Mouse (Mus musculus) ES-E14 (cell line): ENCODE results near the gene Nub1. TPM values are rescaled to one million over a fixed set of nuclear protein-coding genes. Genes with fewer than 3 reads are reported as not detected.

Source experiments
- DNase-seq: peaks from one replicate; pipeline ENCODE4 v3.0.0-alpha.2; 2013; ENCODE audit warnings: low read depth, low spot score
- H3K27ac ChIP-seq: 2 replicates; pipeline ENCODE4 v1.5.1; 2012; ENCODE audit warnings: low read depth, mild to moderate bottlenecking, low read length, moderate library complexity, mixed read lengths; ENCODE audit not compliant: poor library complexity, insufficient read depth, severe bottlenecking
- H3K36me3 ChIP-seq: 2 replicates; pipeline ENCODE4 v1.6.1; 2012; ENCODE audit warnings: mild to moderate bottlenecking, low read length, moderate library complexity, mixed read lengths; ENCODE audit not compliant: control insufficient read depth, poor library complexity, insufficient read depth, severe bottlenecking
- H3K4me1 ChIP-seq, 2 experiments: fragments of 150-350 bp in 1 of 2; sonication (generic) in 1 of 2; 2 replicates each; pipeline ENCODE4 v1.6.1; 2012; ENCODE audit warnings: low read length in 2 of 2, mild to moderate bottlenecking in 1 of 2, mixed read lengths in 1 of 2; ENCODE audit not compliant: control insufficient read depth in 2 of 2, insufficient read depth in 2 of 2, poor library complexity in 1 of 2
- H3K4me3 ChIP-seq, 2 experiments: fragments of 150-350 bp in 1 of 2; sonication (generic) in 1 of 2; 2 replicates each; pipeline ENCODE4 v1.5.1; 2012; ENCODE audit warnings: low read length in 2 of 2, low read depth in 1 of 2, mild to moderate bottlenecking in 1 of 2, mixed read lengths in 1 of 2; ENCODE audit not compliant: insufficient read depth in 1 of 2, poor library complexity in 1 of 2, severe bottlenecking in 1 of 2
- H3K9ac ChIP-seq: 2 replicates; pipeline ENCODE4 v1.6.1; 2012; ENCODE audit warnings: low read depth, mild to moderate bottlenecking, low read length, mixed read lengths; ENCODE audit not compliant: poor library complexity, insufficient read depth, severe bottlenecking
- H3K9me3 ChIP-seq: fragments of 150-350 bp; sonication (generic); 2 replicates; pipeline ENCODE4 v1.6.1; 2012; ENCODE audit warnings: low read depth, mild to moderate bottlenecking, low read length; ENCODE audit not compliant: control insufficient read depth, insufficient read depth
- CHD2 ChIP-seq: IDR thresholded peaks from 2 replicates; pipeline ENCODE4 v1.6.1; 2014; ENCODE audit warnings: mild to moderate bottlenecking, low read depth, low read length, inconsistent platforms
- HCFC1 ChIP-seq: IDR thresholded peaks from 2 replicates; pipeline ENCODE4 v1.6.1; 2012; ENCODE audit warnings: low read length, inconsistent platforms, borderline replicate concordance; ENCODE audit not compliant: insufficient read depth
- MAFK ChIP-seq: IDR thresholded peaks from 2 replicates; pipeline ENCODE4 v1.6.1; 2014; ENCODE audit warnings: mild to moderate bottlenecking, low read depth, low read length, inconsistent platforms; ENCODE audit not compliant: insufficient read depth
- ZC3H11A ChIP-seq: IDR thresholded peaks from 2 replicates; pipeline ENCODE4 v1.6.1; 2012; ENCODE audit warnings: low read depth, mild to moderate bottlenecking, inconsistent platforms, low read length, borderline replicate concordance
- ZNF384 ChIP-seq: IDR thresholded peaks from 2 replicates; pipeline ENCODE4 v1.6.1; 2012; ENCODE audit warnings: low read depth, low read length, inconsistent platforms
- in situ Hi-C, 2 experiments: fragments of 600-800 bp; cut with MboI; formaldehyde crosslinking; loops; one replicate each; pipeline ENCODE4 v1.15.1; 2025; ENCODE audit warnings: low sequenced_read_pairs in 2 of 2, inconsistent platforms in 1 of 2; ENCODE audit not compliant: unreplicated experiment in 2 of 2
- total RNA-seq: library from RNA; depleted of rRNA; stranded (reverse); fragments of 300-350 nt; gene quantifications from 2 replicates; pipeline ENCODE4 v1.2.3, GENCODE M21; 2012; rRNA removed

Nub1 gene
- total RNA-seq, 1 experiment = 47.7 TPM

DNA sequence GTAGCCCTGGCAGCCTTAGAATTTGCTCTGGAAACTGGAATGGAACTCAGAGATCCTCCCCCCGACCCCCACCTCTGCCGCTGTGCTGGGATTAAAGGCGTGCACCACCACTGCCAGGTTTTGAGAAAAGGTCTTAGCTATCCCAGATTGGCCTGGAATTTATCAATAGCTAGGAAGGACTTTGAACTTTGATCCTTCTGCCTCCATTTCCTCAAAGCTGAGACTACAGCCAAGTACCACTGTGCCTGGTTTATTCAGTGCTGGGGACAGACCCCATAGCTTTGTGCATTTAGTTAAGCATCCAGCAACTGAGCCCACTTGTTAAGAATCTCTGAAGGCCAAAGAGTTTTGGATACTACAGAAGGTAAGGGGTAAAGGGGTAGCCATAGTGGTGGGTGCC lies 71.6 kb downstream of the Nub1 start:
- in situ Hi-C loops = no loop called here
- no peaks in the 10 kb centered on the region for H3K36me3 ChIP-seq
- H3K4me3 ChIP-seq = no peak overlapping the region
- no peaks in the 10 kb centered on the region for H3K9me3 ChIP-seq
- peaks cover 0 to 10% of the 10 kb centered on the region in 2 experiments; a peak in 3 of 4 replicates for H3K4me1 ChIP-seq
- H3K9ac ChIP-seq = no peak overlapping the region
- DNase-seq = no peak
- no peak overlapping the region for H3K27ac ChIP-seq
- no peak for TF ChIP-seq CHD2
- TF ChIP-seq HCFC1 = no peak
- TF ChIP-seq MAFK = no peak
- TF ChIP-seq ZC3H11A = no peak
- TF ChIP-seq ZNF384 = no peak

DNA sequence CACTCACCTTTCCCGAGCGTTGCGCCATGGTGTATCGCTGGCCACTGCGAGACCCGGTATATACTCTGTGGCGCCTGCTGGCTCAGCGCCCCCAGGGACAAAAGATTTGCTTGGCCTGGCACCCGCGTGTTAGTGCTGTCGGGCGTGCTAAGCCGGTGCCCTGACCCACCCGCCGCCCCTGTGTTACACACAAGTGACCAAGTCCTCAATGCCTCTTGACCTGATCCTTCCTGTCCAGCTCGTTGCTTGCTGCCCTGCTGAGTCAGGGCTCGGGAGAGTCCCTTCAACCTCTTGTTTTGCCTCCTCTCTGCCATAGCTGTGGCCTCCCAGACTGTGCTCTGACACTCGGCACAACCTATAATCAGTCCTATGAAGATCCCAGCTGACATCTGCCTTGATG lies 72.5 kb downstream of the Nub1 start, which contains the start of gene Crygn:
Gene Crygn (minus strand): TSS at position 193 of the 400 bp plus-strand sequence.
- H3K27ac ChIP-seq = no peak within 1 kb of the TSS
- DNase-seq = no peak
- H3K36me3 ChIP-seq = no peaks in the 10 kb centered on the region
- H3K4me3 ChIP-seq = peak within 1 kb of the TSS; percentile 48 to 58
- peaks cover 0 to 7% of the 10 kb centered on the region in 2 experiments; a peak in 2 of 4 replicates for H3K4me1 ChIP-seq
- TF ChIP-seq ZC3H11A (no peak), MAFK (no peak), CHD2 (no peak), HCFC1 (no peak), ZNF384 (no peak)
- peak within 1 kb of the TSS; percentile 21; the same call in 1 of the 2 replicates for H3K9ac ChIP-seq
- in situ Hi-C loops = no loop called here
- no peaks in the 10 kb centered on the region for H3K9me3 ChIP-seq

Other genes starting within 250 kb of the Nub1 start
- gene Fastk, start 240.2 kb upstream of the Nub1 start, total RNA-seq = 70.4 and 111 TPM in 2 replicates
- 7.8 and 11.5 TPM in 2 replicates for gene Tmub1, start 237.7 kb upstream of the Nub1 start, total RNA-seq
- 50.1 and 51.2 TPM in 2 replicates for gene Agap3, start 233.4 kb upstream of the Nub1 start, total RNA-seq
- gene Gbx1, start 158.3 kb upstream of the Nub1 start, total RNA-seq = 0.40 and 0.69 TPM in 2 replicates
- gene Asb10, start 144.6 kb upstream of the Nub1 start, total RNA-seq = 0.18 and 0.53 TPM in 2 replicates
- 0.13 and 0.21 TPM in 2 replicates for gene 4931409K22Rik, start 128.7 kb upstream of the Nub1 start, total RNA-seq
- gene Abcf2, start 108.1 kb upstream of the Nub1 start, total RNA-seq = 139 and 171 TPM in 2 replicates
- gene Chpf2, start 98.8 kb upstream of the Nub1 start, total RNA-seq = 23.0 and 23.7 TPM in 2 replicates
- 4.9 and 8.5 TPM in 2 replicates for gene Smarcd3, start 61.1 kb upstream of the Nub1 start, total RNA-seq
- 2.5 and 9.5 TPM in 2 replicates for gene Wdr86, start 45.2 kb downstream of the Nub1 start, total RNA-seq
- gene Crygn, start 72.5 kb downstream of the Nub1 start, total RNA-seq = 1.2 and 2.1 TPM in 2 replicates
- gene Rheb, start 157.1 kb downstream of the Nub1 start, total RNA-seq = 39.7 and 45.6 TPM in 2 replicates